Mouse (Mus musculus): ENCODE data around the gene Ints3.

Gene Ints3

GRCm38 (mm10) chr3:90391941-90392340 is 41.5 kb downstream of the Ints3 start:
- DNase-seq (ENCODE audit: extremely low read depth, low read depth, low spot score): no peak

GRCm38 (mm10) chr3:90391004-90391403 is 42.4 kb downstream of the Ints3 start:
- no peak for DNase-seq (ENCODE audit: extremely low read depth, low read depth, low spot score)

- no peak for DNase-seq (ENCODE audit: extremely low read depth, low read depth, low spot score)
Observed at GRCm38 (mm10) chr3:90389511-90390490, 43.6 kb downstream of the Ints3 start, which contains the start of gene Slc27a3. TSS of gene Slc27a3 (minus strand) at chr3:90389938.

- no peak for DNase-seq (ENCODE audit: extremely low read depth, low read depth, low spot score)
Observed at GRCm38 (mm10) chr3:90388726-90389510, 44.5 kb downstream of the Ints3 start.

- DNase-seq (ENCODE audit: extremely low read depth, low read depth, low spot score): no peak
Observed at GRCm38 (mm10) chr3:90388192-90388591, 45.2 kb downstream of the Ints3 start.

- DNase-seq (ENCODE audit: extremely low read depth, low read depth, low spot score): no peak
Observed at GRCm38 (mm10) chr3:90387483-90387882, 45.9 kb downstream of the Ints3 start.

GRCm38 (mm10) chr3:90386817-90387216 is 46.6 kb downstream of the Ints3 start:
- no peak for DNase-seq (ENCODE audit: extremely low read depth, low read depth, low spot score)

- no peak for DNase-seq (ENCODE audit: extremely low read depth, low read depth, low spot score)
Observed at GRCm38 (mm10) chr3:90384851-90385375, 48.5 kb downstream of the Ints3 start.

- no peak for DNase-seq (ENCODE audit: extremely low read depth, low read depth, low spot score)
Observed at GRCm38 (mm10) chr3:90383690-90384089, 49.7 kb downstream of the Ints3 start.

GRCm38 (mm10) chr3:90381727-90382126 is 51.7 kb downstream of the Ints3 start:
- no peak for DNase-seq (ENCODE audit: extremely low read depth, low read depth, low spot score)

- DNase-seq (ENCODE audit: extremely low read depth, low read depth, low spot score): no peak
Observed at GRCm38 (mm10) chr3:90378496-90378895, 54.9 kb downstream of the Ints3 start.

- no peak for DNase-seq (ENCODE audit: extremely low read depth, low read depth, low spot score)
Observed at GRCm38 (mm10) chr3:90376247-90376585, 57.2 kb downstream of the Ints3 start.

GRCm38 (mm10) chr3:90375562-90376246 is 57.7 kb downstream of the Ints3 start:
- DNase-seq (ENCODE audit: extremely low read depth, low read depth, low spot score): peak; percentile 79

GRCm38 (mm10) chr3:90374368-90374767 is 59.1 kb downstream of the Ints3 start:
- no peak for DNase-seq (ENCODE audit: extremely low read depth, low read depth, low spot score)

GRCm38 (mm10) chr3:90373432-90374028 is 59.9 kb downstream of the Ints3 start:
- no peak for DNase-seq (ENCODE audit: extremely low read depth, low read depth, low spot score)

- DNase-seq (ENCODE audit: extremely low read depth, low read depth, low spot score): no peak
Observed at GRCm38 (mm10) chr3:90372817-90373216, 60.6 kb downstream of the Ints3 start.

GRCm38 (mm10) chr3:90371857-90372256 is 61.6 kb downstream of the Ints3 start:
- DNase-seq (ENCODE audit: extremely low read depth, low read depth, low spot score): no peak

GRCm38 (mm10) chr3:90369041-90369440 is 64.4 kb downstream of the Ints3 start:
- DNase-seq (ENCODE audit: extremely low read depth, low read depth, low spot score): no peak

- no peak for DNase-seq (ENCODE audit: extremely low read depth, low read depth, low spot score)
Observed at GRCm38 (mm10) chr3:90367001-90367632, 66.3 kb downstream of the Ints3 start.

GRCm38 (mm10) chr3:90362346-90362745 is 71.1 kb downstream of the Ints3 start:
- DNase-seq (ENCODE audit: extremely low read depth, low read depth, low spot score): no peak

All from fat pad, adult 2 months (tissue).